Mouse (Mus musculus) MEL (cell line): ENCODE measurements around the gene Ager. TPM values are rescaled to one million over a fixed set of nuclear protein-coding genes. Genes with fewer than 3 reads are reported as not detected.

Experiments used
- DNase-seq: peaks from one replicate; pipeline ENCODE4 v3.0.0; 2011; ENCODE audit warnings: low read depth, low spot score
- H3K27ac ChIP-seq: 2 replicates; pipeline ENCODE4 v1.5.1; 2012; ENCODE audit warnings: low read depth, mild to moderate bottlenecking, control low read depth, low read length, moderate library complexity; ENCODE audit not compliant: control insufficient read depth
- H3K27me3 ChIP-seq, 2 experiments: fragments of 150-350 bp in 1 of 2; sonication (generic) in 1 of 2; 2 replicates each; pipeline ENCODE4 v1.6.1; 2012; ENCODE audit warnings: low read length in 2 of 2, mild to moderate bottlenecking in 2 of 2, improper control_type of control experiment in 1 of 2, moderate library complexity in 1 of 2; ENCODE audit not compliant: insufficient read depth in 2 of 2, control insufficient read depth in 1 of 2
- H3K36me3 ChIP-seq, 2 experiments: 2 replicates each; pipeline ENCODE4 v1.6.1; 2012 to 2014; ENCODE audit warnings: low read length in 2 of 2, improper control_type of control experiment in 1 of 2, inconsistent platforms in 1 of 2, mild to moderate bottlenecking in 1 of 2; ENCODE audit not compliant: insufficient read depth in 2 of 2, control insufficient read depth in 1 of 2
- H3K4me1 ChIP-seq, 2 experiments: fragments of 150-350 bp in 1 of 2; sonication (generic) in 1 of 2; 2 replicates each; pipeline ENCODE4 v1.6.1; 2012; ENCODE audit warnings: low read length in 2 of 2, improper control_type of control experiment in 1 of 2, mild to moderate bottlenecking in 1 of 2; ENCODE audit not compliant: insufficient read depth in 2 of 2, control insufficient read depth in 1 of 2
- H3K4me3 ChIP-seq, 2 experiments: fragments of 150-350 bp in 1 of 2; sonication (generic) in 1 of 2; 2 replicates each; pipeline ENCODE4 v1.5.1; 2012; ENCODE audit warnings: low read depth in 2 of 2, low read length in 2 of 2, mild to moderate bottlenecking in 2 of 2, moderate library complexity in 2 of 2, control low read depth in 1 of 2, improper control_type of control experiment in 1 of 2; ENCODE audit not compliant: control insufficient read depth in 1 of 2, insufficient read depth in 1 of 2
- H3K79me2 ChIP-seq: 2 replicates; pipeline ENCODE4 v1.6.1; 2012; ENCODE audit warnings: mild to moderate bottlenecking, low read length, moderate library complexity; ENCODE audit not compliant: control insufficient read depth, poor library complexity, insufficient read depth
- H3K9ac ChIP-seq: 2 replicates; pipeline ENCODE4 v1.6.1; 2012; ENCODE audit warnings: low read depth, mild to moderate bottlenecking, control low read depth, low read length, moderate library complexity; ENCODE audit not compliant: control insufficient read depth, poor library complexity, severe bottlenecking
- H3K9me3 ChIP-seq: fragments of 150-350 bp; sonication (generic); replicated peaks from 2 replicates; pipeline ENCODE4 v1.6.1; 2012; ENCODE audit warnings: mild to moderate bottlenecking, low read length, improper control_type of control experiment, moderate library complexity; ENCODE audit not compliant: insufficient read depth
- BHLHE40 ChIP-seq: IDR thresholded peaks from 2 replicates; pipeline ENCODE4 v1.6.1; 2012; ENCODE audit warnings: low read depth, mild to moderate bottlenecking, inconsistent platforms, low read length, improper control_type of control experiment, borderline replicate concordance
- CHD1 ChIP-seq: IDR thresholded peaks from 2 replicates; pipeline ENCODE4 v1.6.1; 2012; ENCODE audit warnings: low read depth, mild to moderate bottlenecking, inconsistent platforms, low read length, improper control_type of control experiment
- CHD2 ChIP-seq: IDR thresholded peaks from 2 replicates; pipeline ENCODE4 v1.6.1; 2011; ENCODE audit warnings: low read length, improper control_type of control experiment
- E2F4 ChIP-seq: IDR thresholded peaks from 2 replicates; pipeline ENCODE4 v1.6.1; 2011; ENCODE audit warnings: low read depth, low read length, improper control_type of control experiment, borderline replicate concordance
- ELF1 ChIP-seq: IDR thresholded peaks from 2 replicates; pipeline ENCODE4 v1.6.1; 2014; ENCODE audit warnings: low read depth, mild to moderate bottlenecking, inconsistent platforms, low read length, improper control_type of control experiment, moderate library complexity
- EP300 ChIP-seq, 2 experiments: IDR thresholded peaks; 2 replicates each; pipeline ENCODE4 v1.6.1; 2011; ENCODE audit warnings: improper control_type of control experiment in 2 of 2, low read length in 2 of 2, low read depth in 1 of 2, mild to moderate bottlenecking in 1 of 2
- GATA1 ChIP-seq: IDR thresholded peaks from 2 replicates; pipeline ENCODE4 v1.6.1; 2011; ENCODE audit warnings: low read depth, low read length, improper control_type of control experiment
- JUND ChIP-seq: IDR thresholded peaks from 2 replicates; pipeline ENCODE4 v1.6.1; 2011; ENCODE audit warnings: low read depth, mild to moderate bottlenecking, improper control_type of control experiment, low read length
- MAFK ChIP-seq: IDR thresholded peaks from 2 replicates; pipeline ENCODE4 v1.6.1; 2011; ENCODE audit warnings: low read depth, mild to moderate bottlenecking, low read length, improper control_type of control experiment, borderline replicate concordance
- MAZ ChIP-seq: IDR thresholded peaks from 2 replicates; pipeline ENCODE4 v1.6.1; 2012; ENCODE audit warnings: low read depth, mild to moderate bottlenecking, inconsistent platforms, low read length, improper control_type of control experiment
- MYB ChIP-seq: IDR thresholded peaks from 2 replicates; pipeline ENCODE4 v1.6.1; 2011; ENCODE audit warnings: mild to moderate bottlenecking, low read depth, low read length, improper control_type of control experiment
- NRF1 ChIP-seq: IDR thresholded peaks from 2 replicates; pipeline ENCODE4 v1.6.1; 2014; ENCODE audit warnings: low read depth, mild to moderate bottlenecking, inconsistent platforms, low read length, improper control_type of control experiment, moderate library complexity; ENCODE audit not compliant: poor library complexity, insufficient read depth, severe bottlenecking
- POLR2AphosphoS5 ChIP-seq: IDR thresholded peaks from 2 replicates; pipeline ENCODE4 v1.6.1; 2012; ENCODE audit warnings: low read depth, borderline replicate concordance, mild to moderate bottlenecking, inconsistent platforms, low read length, moderate library complexity, mixed read lengths
- TAL1 ChIP-seq: IDR thresholded peaks from 2 replicates; pipeline ENCODE4 v1.6.1; 2012; ENCODE audit warnings: mild to moderate bottlenecking, inconsistent platforms, low read length, moderate library complexity, mixed read lengths
- TBP ChIP-seq: IDR thresholded peaks from 2 replicates; pipeline ENCODE4 v1.8.0; 2011; ENCODE audit warnings: low read depth, low read length, improper control_type of control experiment
- USF1 ChIP-seq: IDR thresholded peaks from 2 replicates; pipeline ENCODE4 v1.6.1; 2014; ENCODE audit warnings: low read depth, mild to moderate bottlenecking, inconsistent platforms, low read length, improper control_type of control experiment, moderate library complexity
- ZMIZ1 ChIP-seq: IDR thresholded peaks from 2 replicates; pipeline ENCODE4 v1.6.1; 2012; ENCODE audit warnings: low read depth, mild to moderate bottlenecking, inconsistent platforms, low read length, improper control_type of control experiment, moderate library complexity
- polyA plus RNA-seq, 2 experiments: library from polyadenylated mRNA; stranded (reverse) in 1 of 2; unstranded in 1 of 2; fragments of >175 nt in 1 of 2; fragments of >200 nt in 1 of 2; gene quantifications; 2 replicates each; pipeline versions ENCODE4 v1.2.1 to v1.2.4; 2012; ENCODE audit warnings: low replicate concordance in 2 of 2, low read depth in 1 of 2; ENCODE audit not compliant: insufficient read length in 2 of 2, insufficient read depth in 1 of 2, missing spikeins in 1 of 2
- total RNA-seq: library from RNA; depleted of rRNA; stranded (reverse); fragments of 300-350 nt; gene quantifications from 2 replicates; pipeline ENCODE4 v1.2.3, GENCODE M21; 2012

The Ager gene
- total and polyA plus RNA-seq, 3 experiments, result 0.27 to 3.7 TPM; not detected in 1

DNA sequence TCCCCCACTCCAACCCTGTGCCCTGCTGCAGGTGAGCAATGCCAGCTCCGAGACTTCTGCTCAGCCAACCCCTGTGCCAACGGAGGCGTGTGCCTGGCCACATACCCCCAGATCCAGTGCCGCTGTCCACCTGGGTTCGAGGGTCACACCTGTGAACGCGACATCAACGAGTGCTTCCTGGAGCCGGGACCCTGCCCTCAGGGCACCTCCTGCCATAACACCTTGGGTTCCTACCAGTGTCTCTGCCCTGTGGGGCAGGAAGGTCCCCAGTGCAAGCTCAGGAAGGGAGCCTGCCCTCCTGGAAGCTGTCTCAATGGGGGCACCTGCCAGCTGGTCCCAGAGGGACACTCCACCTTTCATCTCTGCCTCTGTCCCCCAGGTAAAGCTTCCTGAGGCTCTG is 30.4 kb upstream of the Ager start:
- no peak for DNase-seq
- Histone ChIP-seq H3K9me3 (no peaks in the 10 kb centered on the region), H3K79me2 (no peaks in the 10 kb centered on the region), H3K9ac (no peak overlapping the region), H3K36me3 (no peaks in the 10 kb centered on the region), H3K27ac (no peak overlapping the region), H3K4me1 (no peaks in the 10 kb centered on the region; a peak in 1 of 4 replicates), H3K27me3 (peaks cover 0 to 4% of the 10 kb centered on the region in 2 experiments; a peak in 2 of 4 replicates), H3K4me3 (no peak overlapping the region)
- TF ChIP-seq NRF1 (no peak), JUND (no peak), ZMIZ1 (no peak)

DNA sequence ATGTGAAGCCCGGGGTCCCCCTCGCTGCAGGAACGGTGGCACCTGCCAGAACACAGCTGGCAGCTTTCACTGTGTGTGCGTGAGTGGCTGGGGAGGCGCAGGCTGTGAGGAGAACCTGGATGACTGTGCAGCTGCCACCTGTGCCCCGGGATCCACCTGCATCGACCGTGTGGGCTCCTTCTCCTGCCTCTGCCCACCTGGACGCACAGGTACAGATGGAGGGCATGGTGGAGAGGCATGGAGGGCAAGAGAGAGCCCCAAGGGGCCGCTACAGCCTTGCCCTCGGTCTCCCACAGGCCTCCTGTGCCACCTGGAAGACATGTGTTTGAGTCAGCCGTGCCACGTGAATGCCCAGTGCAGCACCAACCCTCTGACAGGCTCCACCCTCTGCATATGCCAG is 29.2 kb upstream of the Ager start:
- DNase-seq, result no peak
- H3K36me3 ChIP-seq, result no peaks in the 10 kb centered on the region
- no peaks in the 10 kb centered on the region for H3K9me3 ChIP-seq
- peaks cover 0 to 4% of the 10 kb centered on the region in 2 experiments; a peak in 2 of 4 replicates for H3K27me3 ChIP-seq
- no peak overlapping the region for H3K9ac ChIP-seq
- no peaks in the 10 kb centered on the region for H3K79me2 ChIP-seq
- no peak overlapping the region for H3K27ac ChIP-seq
- no peak for TF ChIP-seq JUND
- no peak for TF ChIP-seq ELF1
- TF ChIP-seq CHD1, result no peak
- TF ChIP-seq E2F4, result no peak
- no peak for TF ChIP-seq TBP
- no peak for TF ChIP-seq MAFK
- no peak for TF ChIP-seq EP300 (IDR thresholded peaks at IDR 0.05; ENCODE audit: low read depth in 1 of 2, low read length in 2 of 2)
- no peak for TF ChIP-seq POLR2AphosphoS5
- no peaks in the 10 kb centered on the region; a peak in 1 of 4 replicates for H3K4me1 ChIP-seq
- no peak overlapping the region for H3K4me3 ChIP-seq

DNA sequence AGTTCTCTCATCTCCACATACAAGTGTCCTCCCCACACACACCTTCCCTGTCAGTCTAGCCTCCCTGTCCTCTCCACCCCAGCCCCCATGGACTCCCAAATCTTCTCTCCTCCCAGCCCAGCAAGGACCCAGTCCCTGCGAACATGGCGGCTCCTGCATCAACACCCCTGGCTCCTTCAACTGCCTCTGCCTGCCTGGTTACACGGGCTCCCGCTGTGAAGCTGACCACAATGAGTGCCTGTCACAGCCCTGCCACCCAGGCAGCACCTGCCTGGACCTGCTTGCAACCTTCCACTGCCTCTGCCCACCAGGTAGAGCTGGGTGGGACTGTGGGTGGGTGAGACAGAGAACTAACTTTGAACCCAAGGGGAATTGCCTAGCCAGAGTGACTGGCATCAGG is 27.7 kb upstream of the Ager start:
- TF ChIP-seq ZMIZ1 (no peak), CHD2 (no peak), E2F4 (no peak), MAZ (no peak), NRF1 (no peak), GATA1 (no peak), BHLHE40 (no peak), MYB (no peak), USF1 (no peak), TAL1 (no peak)
- TF ChIP-seq, all 39 proteins: peak for 0
- DNase-seq, result no peak
- Histone ChIP-seq H3K4me3 (no peak overlapping the region), H3K27me3 (peaks cover 0 to 4% of the 10 kb centered on the region in 2 experiments; a peak in 2 of 4 replicates), H3K27ac (no peak overlapping the region), H3K79me2 (no peaks in the 10 kb centered on the region), H3K9ac (no peak overlapping the region), H3K36me3 (no peaks in the 10 kb centered on the region), H3K9me3 (no peaks in the 10 kb centered on the region), H3K4me1 (no peaks in the 10 kb centered on the region)
